Mouse (Mus musculus): ENCODE measurements around the gene Cryab.

The Cryab gene

DNA sequence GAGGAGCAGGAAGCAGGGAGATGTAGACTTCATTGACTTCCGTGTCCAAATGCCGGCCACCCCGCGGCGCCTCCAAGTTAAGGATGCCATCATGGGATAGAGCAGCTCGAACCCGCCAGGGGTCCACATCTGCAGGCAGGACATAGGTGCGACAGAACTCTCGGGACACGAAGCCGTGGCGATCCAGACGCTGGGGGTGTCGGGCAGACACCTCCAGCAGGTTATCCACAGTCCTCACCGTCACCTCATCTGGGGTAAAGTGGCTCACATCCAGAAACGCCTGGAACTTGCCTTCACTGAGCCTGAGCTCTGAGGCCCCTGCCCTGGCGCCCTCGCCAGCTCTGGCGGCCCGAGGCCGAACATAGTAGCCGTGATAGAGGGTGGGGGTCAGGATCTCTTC, at the start of gene Cryab:
Cryab (plus strand) TSS at position 3 of the 400 bp plus-strand sequence.
- DNase-seq (ENCODE audit: inconsistent ontology term), result no peak

DNA sequence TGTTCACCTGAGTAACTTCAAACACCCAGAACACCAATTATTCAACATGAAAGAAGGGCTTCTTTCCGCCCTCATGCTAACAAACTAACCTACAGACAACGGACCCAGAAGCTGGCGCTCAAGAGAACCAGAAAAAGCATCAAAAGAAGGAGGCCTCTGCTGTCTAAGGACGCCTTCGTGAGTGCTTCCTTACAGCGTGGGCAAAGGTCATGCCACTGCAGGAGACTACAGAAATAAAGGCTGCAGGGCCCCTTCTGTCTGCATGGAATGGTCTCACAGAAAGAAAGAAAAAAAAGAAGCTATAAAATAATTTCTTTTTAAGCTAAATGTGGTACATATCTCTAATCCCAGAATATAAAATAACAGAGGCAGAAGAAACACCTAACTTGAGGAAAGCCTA, 46.2 kb upstream of the Cryab start:
- DNase-seq (ENCODE audit: inconsistent ontology term), result no peak

DNA sequence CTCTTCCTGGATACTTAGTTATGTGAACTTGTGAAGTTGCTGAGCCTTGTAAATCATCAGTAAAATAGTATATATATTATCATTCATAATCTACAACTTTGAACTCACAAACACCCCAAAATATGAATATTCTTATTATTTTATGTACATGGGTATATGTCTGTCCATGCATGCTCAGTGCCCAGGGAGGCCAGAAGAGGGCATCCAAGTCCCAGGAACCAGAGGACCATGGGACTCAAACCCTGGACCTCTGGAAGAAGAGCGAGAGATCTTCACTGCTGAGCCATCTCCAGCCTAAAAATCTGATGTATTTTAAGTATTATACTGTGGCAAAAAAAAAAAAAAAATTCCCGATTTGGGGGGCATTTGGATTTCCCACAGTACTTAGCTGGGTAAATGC, 42.0 kb upstream of the Cryab start:
- DNase-seq (ENCODE audit: inconsistent ontology term), result peak; percentile 52

DNA sequence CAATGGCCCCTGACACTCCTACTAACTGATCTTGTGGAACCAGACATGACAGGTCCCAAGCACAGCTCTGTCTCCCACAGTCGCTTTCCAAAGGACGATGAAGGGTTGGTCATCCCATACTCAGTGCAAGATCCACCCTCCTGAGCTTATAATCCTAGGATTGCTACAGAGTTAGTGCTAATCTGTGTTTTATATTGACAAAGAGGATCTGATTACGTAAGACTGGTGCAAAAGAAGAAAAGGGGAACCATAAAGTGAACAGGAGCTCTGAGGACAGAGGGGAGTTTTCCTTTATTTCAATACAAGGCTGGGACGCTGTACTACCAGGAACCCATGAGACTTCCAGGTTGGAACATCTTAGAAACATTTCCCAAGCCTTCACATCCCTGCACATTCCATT, 39.8 kb upstream of the Cryab start:
- no peak for DNase-seq (ENCODE audit: inconsistent ontology term)

DNA sequence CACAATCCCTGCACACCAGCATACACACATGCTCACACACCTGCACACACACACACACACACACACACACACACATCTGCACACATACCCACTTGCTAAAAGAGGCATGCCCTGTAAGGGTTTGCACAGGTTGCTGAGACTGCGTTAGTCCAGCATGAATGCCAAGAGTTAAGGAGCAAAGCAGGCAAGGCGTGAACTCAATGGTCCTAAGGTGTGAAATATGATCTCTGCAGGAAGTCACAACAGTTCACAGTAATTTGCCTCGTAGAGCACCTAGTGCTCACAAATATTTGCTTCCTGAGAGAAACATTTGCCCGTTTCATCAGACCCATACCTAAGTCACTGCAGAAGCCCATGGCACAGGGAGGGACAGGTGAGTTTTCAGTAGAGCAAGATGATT, 36.9 kb upstream of the Cryab start:
- no peak for DNase-seq (ENCODE audit: inconsistent ontology term)

DNA sequence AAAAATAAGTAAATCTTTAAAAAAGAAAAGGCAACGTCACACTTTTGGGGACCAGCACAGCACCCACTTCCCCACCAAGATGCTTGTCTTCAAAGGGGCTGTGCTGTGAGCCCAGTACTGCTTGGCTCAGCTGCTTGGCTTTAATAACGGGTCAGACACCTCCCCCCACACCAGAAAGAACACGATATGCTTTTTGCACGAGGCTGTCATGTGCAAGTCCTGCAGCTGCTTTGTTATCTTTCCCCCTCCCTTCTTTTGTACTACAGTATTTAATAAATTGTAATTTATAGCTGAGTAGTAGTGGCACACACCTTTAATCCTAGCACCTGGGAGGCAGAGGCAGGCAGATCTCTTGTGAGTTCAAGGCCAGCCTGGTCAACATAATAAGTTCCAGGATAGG, 32.2 kb upstream of the Cryab start:
- no peak for DNase-seq (ENCODE audit: inconsistent ontology term)

DNA sequence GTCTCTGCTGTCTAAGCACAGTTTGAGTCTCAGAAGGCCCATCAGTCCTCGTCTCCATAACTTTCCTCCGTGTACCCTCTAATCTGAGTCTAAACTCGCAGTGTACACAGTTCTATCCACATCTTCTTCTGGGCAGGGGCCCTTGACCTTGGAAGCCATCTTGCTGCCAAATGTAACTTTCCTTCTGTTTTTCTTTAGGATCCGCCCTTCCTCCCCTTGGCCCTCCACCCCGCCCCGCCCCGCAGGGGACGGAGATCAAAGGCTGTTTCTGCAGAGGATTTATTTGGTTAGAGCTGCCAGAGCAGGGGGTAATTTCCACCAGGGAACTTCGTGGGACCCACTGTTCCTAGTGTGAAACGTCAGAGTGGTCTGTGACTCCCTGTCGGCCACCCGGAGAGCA, 30.1 kb upstream of the Cryab start:
- DNase-seq (ENCODE audit: inconsistent ontology term), result no peak

DNA sequence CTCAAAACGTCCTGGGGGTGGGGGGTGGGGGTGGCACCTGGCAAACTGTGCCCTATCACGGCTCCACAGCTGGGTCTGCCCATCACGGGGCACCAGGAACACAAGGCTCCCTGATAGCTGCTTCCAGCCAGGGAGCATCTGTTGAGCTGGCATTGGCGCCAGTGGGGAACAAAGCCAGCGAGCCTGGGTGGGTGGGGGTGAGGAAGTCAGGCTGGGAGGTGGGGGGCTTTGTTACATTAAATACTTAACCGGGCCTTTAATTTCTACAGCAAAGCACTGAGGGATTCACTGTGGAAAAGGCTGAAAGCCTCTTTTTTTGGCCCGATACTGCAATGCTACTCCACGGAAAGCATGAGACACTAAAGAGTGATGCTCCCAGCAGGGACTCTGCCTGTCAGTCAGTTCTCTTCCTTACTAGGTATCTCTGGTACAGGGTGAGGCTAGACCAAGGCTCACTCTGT, 28.6 kb upstream of the Cryab start:
- no peak for DNase-seq (ENCODE audit: inconsistent ontology term)

DNA sequence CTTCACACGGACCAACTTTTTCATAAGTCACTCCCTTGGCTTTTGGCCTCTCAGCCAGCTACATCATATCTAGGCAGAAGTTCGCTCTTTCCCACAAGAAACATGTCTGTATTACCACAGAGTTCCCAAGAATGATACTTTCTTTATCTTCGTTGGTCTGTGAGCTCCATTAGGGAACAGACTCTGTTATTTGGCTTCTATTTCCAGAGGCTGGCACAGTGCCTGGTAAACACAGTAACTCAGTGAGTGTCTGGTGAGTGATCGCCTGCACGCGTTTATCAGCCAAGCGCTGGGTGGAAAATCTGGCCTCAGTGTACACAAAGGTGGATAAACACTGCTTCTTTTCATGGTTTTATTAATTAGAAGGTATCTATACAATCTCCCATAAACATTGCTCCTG, 27.7 kb upstream of the Cryab start:
- DNase-seq (ENCODE audit: inconsistent ontology term), result peak; percentile 81

DNA sequence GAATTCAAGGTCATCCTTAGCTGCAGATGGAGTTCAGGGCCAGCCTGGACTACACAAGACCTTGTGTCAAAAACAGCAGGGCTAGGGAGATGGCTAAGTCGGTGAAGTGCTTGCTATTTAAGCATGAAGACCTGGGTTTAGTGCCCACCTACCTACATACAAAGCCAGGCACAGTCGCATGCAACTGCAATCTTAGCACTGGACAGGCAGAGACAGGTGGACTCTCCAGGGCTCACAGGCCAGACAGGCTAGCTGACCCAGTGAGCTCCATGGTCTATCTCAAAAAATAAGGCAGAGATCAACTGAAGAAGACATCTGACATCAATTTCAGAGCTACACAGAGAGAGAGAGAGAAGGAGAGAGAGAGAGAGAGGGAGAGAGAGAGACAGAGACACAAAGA, 27.0 kb upstream of the Cryab start:
- no peak for DNase-seq (ENCODE audit: inconsistent ontology term)

DNA sequence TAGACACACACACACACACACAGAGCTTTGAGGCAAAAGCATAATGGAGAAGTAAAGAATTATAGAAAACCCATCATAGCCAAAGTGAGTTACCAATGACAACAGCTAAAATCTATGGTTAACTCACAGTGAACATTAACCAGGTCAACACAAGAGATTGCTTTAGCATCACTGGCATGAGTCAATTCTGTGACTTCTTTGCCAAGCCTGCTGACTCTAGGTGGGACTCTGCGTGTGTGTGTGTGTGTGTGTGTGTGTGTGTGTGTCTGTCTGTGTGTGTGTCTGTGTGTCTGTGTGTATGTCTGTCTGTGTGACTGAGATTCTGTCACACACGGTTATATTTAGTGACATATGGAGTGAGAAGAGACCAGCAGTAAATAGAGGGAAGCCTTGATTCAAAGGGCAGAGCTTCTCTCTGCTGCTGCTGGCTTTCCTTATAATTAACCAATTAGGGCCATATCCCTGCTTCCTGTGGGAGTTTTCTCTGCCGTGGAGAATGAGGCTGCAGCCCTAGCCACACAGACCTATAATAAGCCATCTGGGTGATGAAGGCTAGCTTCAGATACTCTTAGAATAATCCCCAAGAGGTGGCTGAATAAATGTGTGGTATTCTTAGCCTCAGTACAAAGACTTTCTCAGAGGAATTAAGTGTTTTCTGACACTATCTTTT, 26.3 kb upstream of the Cryab start:
- DNase-seq (ENCODE audit: inconsistent ontology term), result no peak

DNA sequence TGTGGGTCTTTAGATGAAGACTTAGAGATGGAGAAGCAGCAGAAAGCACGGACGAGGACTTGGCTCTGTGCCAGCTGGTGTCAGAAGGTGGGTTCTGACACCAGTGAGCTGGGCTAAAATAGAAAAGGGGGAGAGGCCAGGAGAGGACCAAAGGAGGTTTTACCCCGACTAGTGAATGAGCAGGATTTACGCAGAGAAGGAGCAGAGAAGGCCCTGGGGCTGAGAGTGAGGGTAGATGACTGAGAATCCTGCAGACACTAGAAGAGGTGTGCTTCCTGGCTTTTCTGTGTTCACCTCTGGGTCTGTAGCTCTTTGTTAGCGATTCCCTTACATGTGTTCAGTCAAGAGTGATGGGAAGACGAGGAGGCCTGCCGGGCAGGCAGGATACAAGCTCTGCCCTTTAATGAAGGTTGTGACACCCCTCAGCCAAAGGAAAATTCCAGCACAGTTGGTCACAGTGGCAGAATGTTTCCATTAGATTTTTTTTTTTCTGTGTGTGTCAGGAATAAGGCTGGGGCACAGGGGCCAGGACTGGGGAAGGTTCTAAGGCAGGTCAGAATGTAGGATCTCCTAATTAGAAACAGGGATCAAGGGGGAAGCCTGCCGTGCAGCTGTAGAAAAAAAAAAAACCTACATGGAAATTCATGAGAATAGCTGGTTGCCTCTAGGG, 25.1 kb upstream of the Cryab start:
- peak; percentile 44 for DNase-seq (ENCODE audit: inconsistent ontology term)

DNA sequence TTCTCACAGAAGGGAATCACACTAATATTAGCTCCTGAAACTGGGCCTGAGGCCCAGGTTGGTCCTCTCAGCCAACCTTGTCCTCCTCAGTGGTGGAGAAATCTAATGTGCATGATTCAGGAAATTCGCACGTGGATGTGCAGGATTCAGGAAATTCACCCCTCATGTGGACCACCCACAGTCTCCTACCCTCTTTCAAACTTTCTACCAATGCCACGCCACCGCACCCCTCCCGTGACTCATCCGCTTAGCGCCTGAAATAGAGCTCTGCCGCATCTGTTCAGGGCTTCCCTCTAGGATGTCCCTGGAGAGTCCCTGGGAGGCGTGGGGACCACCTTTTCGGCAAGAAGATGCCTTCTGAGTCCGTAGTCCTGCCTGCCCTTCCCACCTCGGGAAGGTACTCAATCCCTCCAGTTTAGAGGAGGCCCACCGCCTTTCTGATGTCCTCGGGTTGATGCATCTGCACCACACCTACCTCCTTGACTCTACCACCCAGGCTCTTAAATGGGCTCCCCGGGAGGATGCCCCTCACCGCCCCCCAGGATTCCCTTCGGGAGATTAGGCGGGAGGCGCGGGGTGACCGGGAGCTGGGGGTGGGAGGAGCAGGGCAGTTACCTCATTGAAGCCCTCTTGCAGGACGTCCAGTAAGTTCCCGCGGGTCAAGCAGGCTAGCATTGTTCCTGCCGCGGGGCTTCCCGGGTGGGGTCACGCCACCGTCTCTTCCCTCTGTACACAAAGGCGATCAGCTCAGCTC, 23.8 kb upstream of the Cryab start:
- no peak for DNase-seq (ENCODE audit: inconsistent ontology term)

DNA sequence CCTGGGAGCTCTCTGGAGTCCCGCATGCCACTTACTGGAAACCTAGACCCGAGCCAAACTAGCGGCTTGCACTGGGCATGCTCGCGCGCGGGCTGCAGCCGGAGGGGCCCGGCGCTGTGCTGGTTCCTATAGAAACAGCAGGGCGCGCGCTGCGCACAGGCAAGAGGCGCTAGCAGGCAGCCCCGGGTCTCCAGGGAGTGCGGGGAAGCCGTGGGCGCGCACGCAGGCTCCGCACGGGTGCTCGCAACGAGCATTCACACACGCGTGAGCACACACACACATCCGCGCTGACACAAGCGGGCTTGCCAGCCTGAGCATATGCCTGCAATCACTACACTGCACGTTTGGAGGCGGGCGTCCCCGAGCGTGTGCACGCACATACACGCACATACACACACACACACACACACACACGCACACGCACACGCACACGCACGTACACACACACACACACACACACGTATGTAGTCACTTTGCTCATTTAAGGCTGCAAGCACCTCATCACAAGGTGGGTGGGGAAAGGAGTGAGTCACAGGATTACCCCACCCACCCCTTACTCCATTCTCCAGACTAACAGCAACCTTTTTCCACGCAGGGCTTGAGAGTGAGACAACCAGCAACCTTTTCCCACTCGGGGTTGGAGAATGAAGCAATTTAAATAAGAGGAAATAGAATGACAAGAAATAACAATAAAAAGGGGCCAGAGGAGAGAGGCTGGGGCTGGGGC, 23.0 kb upstream of the Cryab start:
- DNase-seq (ENCODE audit: inconsistent ontology term), result peak; percentile 75

DNA sequence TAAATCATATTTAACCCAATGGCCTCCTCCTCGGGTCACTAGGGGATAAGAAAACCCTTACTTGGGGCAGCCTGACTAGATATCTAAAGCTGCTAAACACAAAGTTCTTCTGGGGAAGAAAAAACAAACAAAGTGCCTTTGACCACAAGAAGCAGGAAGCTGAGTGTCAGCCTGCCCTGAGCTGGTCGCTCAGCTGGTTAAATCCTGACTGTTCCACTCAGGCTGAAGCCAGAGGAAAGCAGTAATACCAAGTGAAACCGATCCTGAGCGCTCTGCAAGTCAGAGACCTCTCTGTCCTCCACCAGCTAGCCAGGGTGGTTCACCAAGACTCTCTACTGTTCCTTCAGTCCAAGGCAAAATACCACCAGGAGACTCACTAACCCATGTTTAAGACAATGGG, 21.5 kb upstream of the Cryab start:
- no peak for DNase-seq (ENCODE audit: inconsistent ontology term)

DNA sequence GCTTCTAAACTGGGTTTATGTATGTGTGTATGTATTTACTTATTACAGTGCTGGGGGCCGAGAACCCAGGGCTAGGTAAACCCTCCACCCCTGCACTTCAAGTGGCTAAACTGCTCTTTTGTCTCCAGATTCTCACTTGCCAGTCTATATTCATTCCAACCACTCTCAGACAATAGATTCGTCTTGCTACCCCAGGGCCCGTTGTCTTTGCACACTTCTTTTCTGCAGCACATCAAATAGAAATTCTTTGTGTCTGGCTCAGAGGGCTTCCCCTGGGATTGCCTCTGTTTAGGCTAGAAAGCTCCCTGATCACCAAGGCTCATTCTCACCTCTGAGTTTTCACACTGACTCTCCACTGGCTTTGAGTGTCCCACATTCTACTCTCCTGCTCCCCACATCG, 18.6 kb upstream of the Cryab start:
- DNase-seq (ENCODE audit: inconsistent ontology term), result no peak

DNA sequence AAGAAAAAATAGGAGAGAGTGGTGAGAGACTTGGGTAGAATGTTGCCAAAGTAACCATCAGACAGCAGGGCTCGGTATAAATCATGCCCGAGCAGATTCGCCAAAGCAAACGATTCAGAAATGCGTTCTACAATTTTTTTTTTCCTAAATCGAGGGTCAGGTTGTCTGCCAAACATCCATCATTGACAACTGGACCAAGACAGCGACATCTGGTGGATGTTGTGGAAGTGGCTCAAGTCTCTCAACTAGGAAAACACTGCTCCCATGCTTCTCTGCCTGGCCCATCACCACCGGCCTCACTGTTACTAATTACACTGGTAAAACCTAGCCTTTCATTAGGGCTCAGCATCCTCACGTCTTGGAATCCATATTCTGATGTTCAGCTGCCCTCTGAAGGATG, 16.1 kb upstream of the Cryab start:
- DNase-seq (ENCODE audit: inconsistent ontology term), result peak; percentile 46

DNA sequence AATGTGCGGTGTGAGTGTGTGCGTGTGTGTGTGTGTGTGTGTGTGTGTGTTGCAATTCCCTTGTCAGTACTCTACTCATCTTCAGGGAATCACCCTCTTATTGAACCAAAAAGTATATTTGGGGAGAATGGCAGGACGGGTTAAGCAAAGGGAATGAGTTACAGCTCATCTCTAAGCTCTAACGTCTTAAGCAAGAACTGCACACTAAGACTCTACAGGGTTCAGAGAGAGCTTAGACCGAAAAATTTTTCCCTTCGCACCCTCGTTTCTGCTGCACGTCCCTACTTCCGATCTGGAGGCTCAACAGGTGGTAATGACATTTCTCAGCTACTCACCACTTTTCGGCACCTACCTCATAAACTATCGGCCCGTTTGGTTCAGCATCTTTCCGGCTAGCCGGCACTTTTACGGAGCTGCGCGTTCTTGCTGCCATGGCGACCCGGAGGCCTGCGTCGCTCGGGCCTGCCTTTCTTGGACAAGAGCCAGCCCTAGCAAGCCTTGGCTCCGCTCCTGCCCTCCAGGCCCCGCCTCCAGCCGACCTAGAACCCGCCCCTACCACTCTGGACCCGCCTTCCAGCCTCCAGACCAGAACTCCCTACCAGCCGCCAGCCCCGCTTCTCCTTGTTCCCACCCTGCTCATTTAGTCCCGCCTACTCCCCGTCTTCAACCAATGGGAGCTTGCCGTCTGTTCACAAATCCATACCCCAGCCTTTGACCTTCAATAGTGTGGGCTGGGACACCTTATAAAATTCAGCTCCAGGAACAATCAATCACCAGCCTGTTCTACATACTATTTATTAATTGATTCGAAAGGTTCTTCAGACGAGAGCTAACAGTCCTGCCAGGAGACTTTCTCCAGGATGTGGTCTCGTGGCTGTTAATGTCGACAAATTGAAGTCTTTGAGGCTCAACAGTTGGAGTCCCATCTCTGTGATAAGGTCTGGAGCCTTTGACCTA, 11.9 kb upstream of the Cryab start, which contains the start of gene Dixdc1:
Dixdc1 (minus strand) TSS at position 604 of the 957 bp plus-strand sequence.
- peak; percentile 93 for DNase-seq (ENCODE audit: inconsistent ontology term)

DNA sequence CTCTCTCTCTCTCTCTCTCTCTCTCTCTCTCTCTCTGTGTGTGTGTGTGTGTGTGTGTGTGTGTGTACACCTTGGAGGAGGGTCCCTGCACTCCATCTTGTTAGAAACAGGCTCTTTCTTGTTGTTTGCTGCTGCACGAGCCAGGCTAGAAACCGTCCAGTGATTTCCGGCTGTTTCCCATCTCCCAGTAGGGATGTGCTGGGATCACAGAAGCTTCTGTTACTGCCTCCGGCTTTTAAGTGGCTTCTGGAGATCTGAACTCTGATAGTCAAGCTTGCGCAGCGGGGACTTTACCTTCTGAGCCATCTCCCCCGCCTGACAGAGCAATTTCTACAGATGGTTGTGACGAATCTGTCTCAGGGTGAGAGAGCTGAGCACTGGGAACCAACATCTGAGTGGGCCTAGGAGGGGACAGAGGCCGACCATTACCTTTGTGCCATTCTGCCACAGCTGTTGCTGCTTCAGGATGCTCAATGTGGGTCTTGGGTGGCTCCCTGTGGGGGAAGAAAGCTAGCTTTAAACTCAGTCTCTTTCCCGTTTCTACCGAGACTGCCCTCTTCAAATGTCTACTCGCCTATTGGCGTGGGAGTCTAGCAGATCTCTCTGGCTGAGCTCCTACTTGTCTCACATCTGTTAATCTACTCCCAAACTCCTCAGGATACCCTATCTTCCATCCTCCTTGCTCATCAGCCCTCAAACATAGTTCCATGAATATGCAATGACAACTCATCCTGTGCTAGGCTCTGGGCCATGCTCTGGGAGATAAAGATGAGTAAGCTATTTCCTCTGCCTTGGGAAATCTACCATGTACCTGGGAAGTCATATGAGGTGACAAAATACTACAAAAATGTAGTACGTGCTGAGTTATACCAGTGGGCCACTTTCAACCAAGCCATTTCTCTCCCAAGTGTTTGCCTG, 10.0 kb upstream of the Cryab start:
- no peak for DNase-seq (ENCODE audit: inconsistent ontology term)

DNA sequence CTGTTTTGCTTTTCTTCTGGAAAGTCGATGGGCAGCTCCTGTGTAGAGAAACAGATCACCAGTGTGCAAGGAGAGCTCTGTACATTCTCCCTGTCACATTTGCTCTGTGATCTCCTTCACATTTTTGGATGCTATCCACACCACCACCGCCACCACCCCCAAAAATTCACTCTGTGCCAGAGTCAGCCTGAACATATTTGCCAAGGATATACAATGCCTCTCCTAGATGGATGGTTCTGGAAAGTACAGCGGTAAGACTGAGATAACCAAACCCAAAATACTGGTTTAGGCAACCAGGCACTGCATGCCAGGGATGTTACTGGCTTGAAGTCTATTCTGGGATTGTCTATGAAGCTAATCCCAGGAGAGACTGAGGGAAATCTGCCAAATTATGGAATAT, 8.9 kb upstream of the Cryab start:
- no peak for DNase-seq (ENCODE audit: inconsistent ontology term)
